Mouse (Mus musculus) neural tube, embryonic 14.5 days (tissue): ENCODE measurements around the gene Defb26. TPM values are rescaled to one million over a fixed set of nuclear protein-coding genes. Genes with fewer than 3 reads are reported as not detected.

Experiments used
- ATAC-seq: fragments of 200-750 bp; cut with Nextera tagmentation; 2 replicates; pipeline ENCODE4 v1.8.0; 2017; ENCODE audit warnings: low read depth, mild to moderate bottlenecking, moderate TSS enrichment, moderate library complexity
- H3K27ac ChIP-seq: fragments of 300-500 bp; sonication (generic); 2 replicates; pipeline ENCODE4 v1.5.1; 2014; ENCODE audit warnings: low read depth, mild to moderate bottlenecking, control low read depth, low read length, moderate library complexity, mixed read lengths
- H3K27me3 ChIP-seq: fragments of 300-500 bp; sonication (generic); 2 replicates; pipeline ENCODE4 v1.6.1; 2014; ENCODE audit warnings: low read length; ENCODE audit not compliant: control insufficient read depth, insufficient read depth
- H3K36me3 ChIP-seq: fragments of 300-500 bp; sonication (generic); 2 replicates; pipeline ENCODE4 v1.6.1; 2014; ENCODE audit warnings: low read length, mixed read lengths; ENCODE audit not compliant: control insufficient read depth, insufficient read depth
- H3K4me1 ChIP-seq: fragments of 300-500 bp; sonication (generic); 2 replicates; pipeline ENCODE4 v1.6.1; 2014; ENCODE audit warnings: low read length; ENCODE audit not compliant: control insufficient read depth, insufficient read depth
- H3K4me2 ChIP-seq: fragments of 300-500 bp; sonication (generic); 2 replicates; pipeline ENCODE4 v1.6.1; 2014; ENCODE audit warnings: mild to moderate bottlenecking, low read depth, low read length, control low read depth
- H3K4me3 ChIP-seq: fragments of 300-500 bp; sonication (generic); 2 replicates; pipeline ENCODE4 v1.5.1; 2014; ENCODE audit warnings: low read depth, low read length, control low read depth, mixed read lengths
- H3K9ac ChIP-seq: fragments of 300-500 bp; sonication (generic); replicated peaks from 2 replicates; pipeline ENCODE4 v1.6.1; 2014; ENCODE audit warnings: low read depth, mild to moderate bottlenecking, control low read depth, low read length, mixed read lengths
- H3K9me3 ChIP-seq: fragments of 300-500 bp; sonication (generic); 2 replicates; pipeline ENCODE4 v1.6.1; 2016; ENCODE audit warnings: low read length; ENCODE audit not compliant: control insufficient read depth
- WGBS: fragments of 180-500 bp; shearing (Covaris S2); extraction: QIAGEN DNeasy Blood & Tissue Kit; methylation state at CpG from one replicate; pipeline ENCODE4 v1.1.7; 2014; 5-methylcytosine and 5-hydroxymethylcytosine counted together
- polyA plus RNA-seq: library from polyadenylated mRNA; unstranded; fragments of >200 nt; fragmentation: Nextera tagmentation; extraction: Ambion mirVana; gene quantifications from 2 replicates; pipeline ENCODE4 v1.2.1, GENCODE M21; 2014

The Defb26 gene
- polyA plus RNA-seq, 1 experiment from 2014 or later: not detected

DNA sequence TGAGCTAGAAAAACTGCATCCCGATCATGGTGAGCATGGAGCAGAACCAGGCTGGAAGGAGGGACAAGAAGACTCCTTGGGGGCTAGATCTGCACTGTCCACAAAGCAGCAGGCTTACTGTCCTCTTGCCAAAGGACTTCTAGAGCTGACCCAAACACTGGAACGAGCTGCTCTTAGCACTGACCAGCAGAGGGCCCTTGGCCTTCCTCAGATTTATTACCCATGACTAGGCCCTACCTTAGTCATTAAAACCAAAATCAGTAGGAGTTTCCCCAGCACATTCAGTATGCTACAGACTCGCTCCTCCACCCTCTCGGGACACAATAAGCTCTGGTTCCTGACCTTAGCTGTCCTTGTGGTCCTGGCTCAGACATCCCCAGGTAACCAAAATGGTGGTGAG lies 6.5 kb upstream of the Defb26 start, which contains the start of gene Defb28:
Defb28 (plus strand) TSS at position 275 of the 400 bp plus-strand sequence.
- 75% methylated on average over 4 of the region's 4 CpGs for WGBS
- Histone ChIP-seq H3K4me2 (no peak within 1 kb of the TSS), H3K27me3 (no peaks in the 10 kb centered on the region), H3K27ac (no peak within 1 kb of the TSS), H3K4me3 (no peak within 1 kb of the TSS), H3K4me1 (no peaks in the 10 kb centered on the region), H3K9ac (no peak within 1 kb of the TSS), H3K36me3 (no peaks in the 10 kb centered on the region), H3K9me3 (no peaks in the 10 kb centered on the region)
- no peak for ATAC-seq

DNA sequence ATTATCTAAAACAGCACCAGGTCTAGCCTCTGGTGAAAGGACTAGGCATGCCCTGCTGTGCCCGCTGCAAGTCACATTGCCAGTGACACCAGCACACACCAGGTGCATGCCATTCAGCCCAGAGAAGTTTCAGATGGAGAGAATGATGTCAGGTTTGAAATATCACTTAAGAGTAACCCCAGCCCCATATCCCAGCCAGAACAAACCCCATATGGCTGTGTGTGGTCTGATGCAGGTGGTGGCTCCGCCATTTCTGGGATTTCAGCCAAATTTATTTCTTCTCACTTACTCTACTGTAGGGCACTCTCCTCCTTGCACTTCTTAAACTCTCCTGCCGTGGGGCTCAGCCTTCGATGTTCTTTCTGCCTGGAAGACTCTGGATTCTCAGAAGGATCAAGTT lies 4.6 kb upstream of the Defb26 start:
- H3K9ac ChIP-seq: no peak overlapping the region
- no peaks in the 10 kb centered on the region for H3K9me3 ChIP-seq
- H3K4me1 ChIP-seq: no peaks in the 10 kb centered on the region
- H3K4me3 ChIP-seq: no peak overlapping the region
- WGBS: 74% methylated on average over 4 of the region's 4 CpGs
- no peaks in the 10 kb centered on the region for H3K36me3 ChIP-seq
- no peak for ATAC-seq
- H3K27me3 ChIP-seq: no peaks in the 10 kb centered on the region
- H3K27ac ChIP-seq: no peak overlapping the region
- H3K4me2 ChIP-seq: no peak overlapping the region

DNA sequence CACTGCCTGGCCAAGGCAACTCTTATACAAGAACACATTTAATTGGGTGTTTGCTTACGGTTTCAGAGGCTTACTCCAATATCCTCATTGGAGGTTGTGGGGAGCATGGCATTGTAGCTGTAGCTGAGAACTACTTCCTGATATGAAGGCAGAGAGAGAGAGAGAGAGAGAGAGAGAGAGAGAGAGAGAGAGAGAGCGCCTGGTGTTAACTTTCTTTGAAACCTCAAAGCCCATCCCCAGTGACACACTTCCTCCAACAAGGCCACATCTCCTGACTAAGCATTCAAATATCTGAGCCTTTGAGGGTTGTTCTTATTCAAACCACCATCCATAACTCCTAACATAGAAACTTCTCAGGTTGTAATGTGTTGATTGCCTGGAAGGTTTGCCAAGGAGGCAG lies 7.5 kb downstream of the Defb26 start:
- no peaks in the 10 kb centered on the region for H3K4me1 ChIP-seq
- H3K36me3 ChIP-seq: no peaks in the 10 kb centered on the region
- H3K9me3 ChIP-seq: no peaks in the 10 kb centered on the region
- H3K4me3 ChIP-seq: no peak overlapping the region
- no peak overlapping the region for H3K27ac ChIP-seq
- no peak overlapping the region for H3K4me2 ChIP-seq
- H3K9ac ChIP-seq: no peak overlapping the region
- ATAC-seq: no peak
- H3K27me3 ChIP-seq: no peaks in the 10 kb centered on the region
- 79% methylated on average over 2 of the region's 2 CpGs for WGBS

DNA sequence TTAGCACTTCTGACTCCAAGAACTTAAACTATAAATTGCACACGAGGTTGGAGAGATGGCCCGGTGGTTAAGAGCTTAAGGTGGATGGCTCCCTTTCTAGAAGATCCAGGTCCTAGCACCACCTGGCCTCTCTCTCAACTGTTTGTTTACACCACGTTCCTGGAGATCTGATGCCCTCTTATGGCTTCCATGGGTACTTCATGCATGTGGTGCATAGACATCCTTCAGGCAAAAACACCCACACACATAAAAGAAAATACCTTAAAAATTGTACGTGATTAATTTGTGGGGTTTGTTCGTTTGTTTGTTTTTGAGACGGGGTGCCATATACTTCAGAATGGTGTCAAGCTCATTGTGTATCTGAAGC lies 10.6 kb downstream of the Defb26 start:
- H3K36me3 ChIP-seq: no peaks in the 10 kb centered on the region
- no peak for ATAC-seq
- H3K9me3 ChIP-seq: no peaks in the 10 kb centered on the region
- no peak overlapping the region for H3K4me3 ChIP-seq
- H3K4me1 ChIP-seq: no peaks in the 10 kb centered on the region
- H3K4me2 ChIP-seq: no peak overlapping the region
- no peak overlapping the region for H3K9ac ChIP-seq
- H3K27me3 ChIP-seq: no peaks in the 10 kb centered on the region
- no peak overlapping the region for H3K27ac ChIP-seq
- 84% methylated on average over 6 of the region's 6 CpGs for whole genome bisulfite sequencing

DNA sequence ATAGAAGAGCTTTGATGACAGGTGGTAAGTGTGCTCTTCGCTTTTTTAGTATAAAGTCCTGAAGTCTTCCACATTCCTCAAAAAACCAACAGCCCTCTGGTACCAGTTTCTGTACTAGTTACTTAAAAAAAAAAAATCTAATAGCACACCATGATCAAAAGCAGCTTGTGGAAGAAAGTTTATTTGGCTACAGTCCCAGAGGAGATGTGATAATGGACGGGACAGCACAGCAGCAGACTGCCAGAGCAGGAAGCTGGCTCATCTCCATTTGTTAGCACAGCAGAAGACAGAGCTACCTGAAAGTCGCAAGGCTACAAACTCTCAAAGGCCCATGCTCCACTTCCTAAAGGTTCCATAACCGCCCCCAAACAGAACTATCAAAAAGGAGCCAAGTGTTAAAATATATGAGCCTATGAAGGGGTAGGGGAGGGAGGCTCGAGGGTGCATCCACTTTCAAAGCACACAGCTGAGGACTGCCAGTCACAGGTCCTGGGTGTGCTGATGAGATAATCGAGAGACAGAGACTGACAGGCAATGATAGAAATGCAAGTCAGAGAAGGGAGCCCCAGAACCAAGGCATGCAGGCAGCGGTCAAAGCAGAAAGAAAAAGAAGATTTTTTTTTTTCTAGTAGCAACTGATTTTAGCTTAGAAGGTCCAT lies 11.2 kb downstream of the Defb26 start:
- no peaks in the 10 kb centered on the region for H3K4me1 ChIP-seq
- no peak overlapping the region for H3K9ac ChIP-seq
- no peak for ATAC-seq
- no peak overlapping the region for H3K4me3 ChIP-seq
- no peaks in the 10 kb centered on the region for H3K9me3 ChIP-seq
- H3K4me2 ChIP-seq: no peak overlapping the region
- WGBS: 78% methylated on average over 7 of the region's 7 CpGs
- H3K27me3 ChIP-seq: no peaks in the 10 kb centered on the region
- no peak overlapping the region for H3K27ac ChIP-seq
- no peaks in the 10 kb centered on the region for H3K36me3 ChIP-seq

DNA sequence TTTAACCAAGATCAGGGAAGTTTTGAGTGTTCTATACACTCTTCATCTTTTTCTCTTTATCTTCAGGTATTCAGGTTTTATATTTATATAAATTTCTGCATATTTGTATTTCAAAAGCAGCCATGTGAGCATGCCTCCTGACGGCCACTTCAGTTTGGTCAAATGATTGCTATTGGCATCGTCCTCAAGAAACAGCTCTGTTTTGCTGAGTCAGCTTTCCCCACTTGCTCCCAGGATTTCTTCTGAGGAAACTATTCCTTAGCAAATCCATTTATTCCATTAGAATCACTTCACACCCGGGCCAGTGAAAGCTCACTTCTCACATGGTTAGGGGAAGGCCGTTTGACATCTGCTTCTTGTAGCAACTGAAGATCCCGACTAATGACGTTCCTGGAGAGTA lies 13.5 kb downstream of the Defb26 start:
- Histone ChIP-seq H3K27me3 (no peaks in the 10 kb centered on the region), H3K9ac (no peak overlapping the region), H3K27ac (no peak overlapping the region), H3K9me3 (no peaks in the 10 kb centered on the region), H3K4me3 (no peak overlapping the region), H3K4me2 (no peak overlapping the region), H3K36me3 (no peaks in the 10 kb centered on the region), H3K4me1 (no peaks in the 10 kb centered on the region)
- no peak for ATAC-seq
- WGBS: 79% methylated on average over 6 of the region's 6 CpGs

DNA sequence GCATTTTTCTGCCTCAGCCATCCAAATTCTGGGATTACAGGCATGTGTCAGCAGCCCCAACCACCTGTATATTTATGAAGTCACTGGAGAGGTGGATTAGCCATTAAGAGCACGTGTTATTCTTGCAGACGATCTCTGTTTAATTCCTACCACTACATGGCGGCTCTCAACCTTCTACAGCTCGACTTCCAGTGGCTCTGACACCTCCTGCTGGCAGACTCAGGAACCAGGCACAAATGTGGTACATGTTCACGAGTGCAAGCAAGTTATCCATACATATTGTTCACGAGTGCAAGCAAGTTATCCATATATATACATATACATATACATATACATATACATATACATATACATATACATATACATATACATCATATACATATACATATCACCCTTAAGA lies 18.3 kb downstream of the Defb26 start:
- 81% methylated on average over 6 of the region's 6 CpGs for WGBS
- H3K4me3 ChIP-seq: no peak overlapping the region
- H3K9ac ChIP-seq: no peak overlapping the region
- no peak overlapping the region for H3K4me2 ChIP-seq
- H3K27me3 ChIP-seq: no peaks in the 10 kb centered on the region
- H3K27ac ChIP-seq: no peak overlapping the region
- no peaks in the 10 kb centered on the region for H3K4me1 ChIP-seq
- no peaks in the 10 kb centered on the region for H3K36me3 ChIP-seq
- no peaks in the 10 kb centered on the region for H3K9me3 ChIP-seq
- no peak for ATAC-seq

DNA sequence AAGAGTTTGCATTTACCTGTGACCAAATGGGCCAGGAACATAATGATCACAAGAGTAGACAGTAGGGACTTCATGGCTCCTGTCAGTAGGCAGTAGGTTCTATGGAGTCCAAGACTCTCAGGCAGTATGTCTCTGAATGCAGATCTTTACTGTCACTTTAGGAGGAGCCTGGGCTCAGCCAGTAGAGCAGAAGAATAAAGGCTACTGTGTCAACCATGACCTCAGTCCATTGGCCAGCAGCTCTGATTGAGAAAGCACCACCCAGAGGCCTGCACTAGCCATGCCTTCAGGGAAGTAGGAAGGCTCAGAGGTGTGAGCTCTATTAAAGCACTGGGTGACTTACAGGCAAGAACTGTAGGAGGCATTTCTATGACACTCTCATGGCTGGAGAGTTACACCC lies 21.5 kb downstream of the Defb26 start, which contains the start of gene Defb22:
Defb22 (minus strand) TSS at position 101 of the 400 bp plus-strand sequence.
- Histone ChIP-seq H3K9ac (no peak within 1 kb of the TSS), H3K36me3 (no peaks in the 10 kb centered on the region), H3K9me3 (no peaks in the 10 kb centered on the region), H3K27me3 (no peaks in the 10 kb centered on the region), H3K4me2 (no peak within 1 kb of the TSS), H3K4me1 (no peaks in the 10 kb centered on the region), H3K27ac (no peak within 1 kb of the TSS), H3K4me3 (no peak within 1 kb of the TSS)
- ATAC-seq: no peak

DNA sequence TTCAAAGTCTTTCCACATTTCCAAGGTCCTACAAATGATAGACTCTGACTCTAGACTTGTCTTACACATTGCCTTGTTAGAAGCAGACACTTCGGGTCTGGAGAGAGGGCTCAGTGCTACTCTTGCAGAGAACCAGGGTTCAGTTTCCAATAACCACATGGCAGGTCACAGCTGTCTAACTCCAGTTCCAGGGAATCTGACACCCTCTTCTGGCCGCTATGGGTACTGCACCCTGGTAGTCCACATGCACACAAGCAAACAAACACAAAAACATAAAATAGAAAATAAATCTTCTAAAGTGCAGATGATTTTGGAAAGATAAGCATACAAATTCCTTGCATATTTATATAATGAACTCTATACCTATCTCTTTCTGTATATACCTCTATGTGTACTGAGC lies 24.5 kb downstream of the Defb26 start:
- Histone ChIP-seq H3K9me3 (no peaks in the 10 kb centered on the region), H3K27ac (no peak overlapping the region), H3K4me1 (no peaks in the 10 kb centered on the region), H3K4me2 (no peak overlapping the region), H3K4me3 (no peak overlapping the region), H3K36me3 (no peaks in the 10 kb centered on the region), H3K27me3 (no peaks in the 10 kb centered on the region), H3K9ac (no peak overlapping the region)
- ATAC-seq: no peak
- WGBS: 83% methylated on average over 2 of the region's 2 CpGs
